Mouse (Mus musculus): ENCODE data around the gene Col1a1. TPM values are rescaled to one million over a fixed set of nuclear protein-coding genes. Genes with fewer than 3 reads are reported as not detected.

The Col1a1 gene
- total RNA-seq (2012; rRNA removed), result 0.13 TPM in 2 replicates
- not detected in 2 replicates for total RNA-seq (2014; rRNA removed)
- 0.11 and 0.16 TPM in 2 replicates for polyA plus RNA-seq (2012; ENCODE audit: insufficient read length, low read depth)

GRCm38 (mm10) chr11:94936045-94936444, at the start of gene Col1a1:
Col1a1 (plus strand) TSS chr11:94936224.
- in situ Hi-C loops (cut with MboI; ENCODE audit: low pct_ligation_motif_present, low pct_unique_long_range_greater_than_20kb, low sequenced_read_pairs) (loop anchor here (5.0 to 10.0 kb wide), 3 partner anchors 36 to 201 kb away; no protein-coding TSS in a partner anchor), dilution Hi-C loops (cut with MboI; ENCODE audit: extremely low pct_ligation_motif_present, extremely low pct_unique_long_range_greater_than_20kb, low sequenced_read_pairs) (no loop called here)
- H3K27me3 ChIP-seq (replicated peaks), result peaks cover 94% of the 10 kb centered on the region

GRCm38 (mm10) chr11:94891155-94891554, 44.9 kb upstream of the Col1a1 start:
- dilution Hi-C loops (cut with MboI; ENCODE audit: extremely low pct_ligation_motif_present, extremely low pct_unique_long_range_greater_than_20kb, low sequenced_read_pairs) (no loop called here), in situ Hi-C loops (cut with MboI; ENCODE audit: low pct_ligation_motif_present, low pct_unique_long_range_greater_than_20kb, low sequenced_read_pairs) (no loop called here)
- TF ChIP-seq ZMIZ1 (IDR thresholded peaks at IDR 0.05; ENCODE audit: low read depth, low read length) (no peak), SMC3 (IDR thresholded peaks at IDR 0.05; ENCODE audit: low read depth, low read length) (no peak), HCFC1 (IDR thresholded peaks at IDR 0.05; ENCODE audit: low read depth, low read length) (no peak), SIN3A (IDR thresholded peaks at IDR 0.05; ENCODE audit: low read length) (no peak), TBP (conservative IDR thresholded peaks at IDR 0.05; ENCODE audit: low read depth, low read length) (no peak), NELFE (IDR thresholded peaks at IDR 0.05; ENCODE audit: low read depth, low read length) (no peak), USF2 (conservative IDR thresholded peaks at IDR 0.05; ENCODE audit: low read depth, low read length) (no peak), JUN (IDR thresholded peaks at IDR 0.05; ENCODE audit: insufficient read depth, low read depth, low read length) (no peak), NRF1 (IDR thresholded peaks at IDR 0.05; ENCODE audit: low read depth, low read length) (no peak), ZNF384 (IDR thresholded peaks at IDR 0.05; ENCODE audit: low read depth, low read length) (no peak), EP300 (IDR thresholded peaks at IDR 0.05; ENCODE audit: low read length) (no peak), GABPA (IDR thresholded peaks at IDR 0.05; ENCODE audit: insufficient replicate concordance, low read depth, low read length) (no peak), MAFK (IDR thresholded peaks at IDR 0.05; ENCODE audit: insufficient replicate concordance, low read length) (no peak), POLR2A (IDR thresholded peaks at IDR 0.05; ENCODE audit: low read depth, low read length) (no peak), BHLHE40 (IDR thresholded peaks at IDR 0.05; ENCODE audit: low read depth, low read length) (no peak), PAX5 (IDR thresholded peaks at IDR 0.05; ENCODE audit: low read length) (no peak)
- no peak overlapping the region for H3K27ac ChIP-seq (ENCODE audit: insufficient read depth, low read depth)
- H3K4me2 ChIP-seq (ENCODE audit: insufficient read depth, low read depth, poor library complexity, severe bottlenecking), result no peak overlapping the region
- peaks cover 78% of the 10 kb centered on the region for H3K27me3 ChIP-seq (replicated peaks)
- no peak for DNase-seq (ENCODE audit: extremely low read depth)
- peaks cover 5% of the 10 kb centered on the region for H3K9me3 ChIP-seq (replicated peaks; ENCODE audit: low read length)
- H3K79me2 ChIP-seq (replicated peaks; ENCODE audit: control insufficient read depth, extremely low read depth, insufficient read depth, poor library complexity, severe bottlenecking), result no peaks in the 10 kb centered on the region
- H3K36me3 ChIP-seq (replicated peaks in 1 of 2; ENCODE audit: control insufficient read depth in 1 of 2, insufficient read depth in 1 of 2, low read length in 1 of 2), result no peaks in the 10 kb centered on the region
- H3K4me3 ChIP-seq (replicated peaks in 1 of 3; ENCODE audit: low read depth in 2 of 3, low read length in 2 of 3, poor library complexity in 1 of 3), result no peak overlapping the region
- no peak overlapping the region for H3K9ac ChIP-seq (ENCODE audit: insufficient read depth, low read depth)
- H3K4me1 ChIP-seq (ENCODE audit: control insufficient read depth in 1 of 2, insufficient read depth in 2 of 2), result no peaks in the 10 kb centered on the region

More at GRCm38 (mm10) chr11:94936045-94936444, at the start of gene Col1a1:
- no peak for DNase-seq (ENCODE audit: extremely low read depth)
- H3K4me3 ChIP-seq (replicated peaks in 1 of 3; ENCODE audit: low read depth in 2 of 3, low read length in 2 of 3, poor library complexity in 1 of 3), result no peak within 1 kb of the TSS
- no peak for TF ChIP-seq ZC3H11A (IDR thresholded peaks at IDR 0.05; ENCODE audit: low read depth, low read length)
- TF ChIP-seq EP300 (IDR thresholded peaks at IDR 0.05; ENCODE audit: low read length), result no peak
- TF ChIP-seq E2F4 (IDR thresholded peaks at IDR 0.05; ENCODE audit: insufficient replicate concordance, low read depth, low read length), result no peak
- TF ChIP-seq ZNF384 (IDR thresholded peaks at IDR 0.05; ENCODE audit: low read depth, low read length), result no peak
- TF ChIP-seq USF2 (conservative IDR thresholded peaks at IDR 0.05; ENCODE audit: low read depth, low read length), result no peak
- TF ChIP-seq GABPA (IDR thresholded peaks at IDR 0.05; ENCODE audit: insufficient replicate concordance, low read depth, low read length), result no peak
- no peak for TF ChIP-seq JUND (conservative IDR thresholded peaks at IDR 0.05; ENCODE audit: low read depth, low read length)
- TF ChIP-seq SMC3 (IDR thresholded peaks at IDR 0.05; ENCODE audit: low read depth, low read length), result no peak
- TF ChIP-seq HCFC1 (IDR thresholded peaks at IDR 0.05; ENCODE audit: low read depth, low read length), result no peak
- TF ChIP-seq CTCF (conservative IDR thresholded peaks at IDR 0.05 in 1 of 2, IDR thresholded peaks at IDR 0.05 in 1 of 2; ENCODE audit: low read depth in 2 of 2, low read length in 2 of 2), result no peak
- no peak for TF ChIP-seq MEF2A (IDR thresholded peaks at IDR 0.05; ENCODE audit: borderline replicate concordance, low read depth, low read length)
- TF ChIP-seq SIN3A (IDR thresholded peaks at IDR 0.05; ENCODE audit: low read length), result no peak
- H3K4me2 ChIP-seq (ENCODE audit: insufficient read depth, low read depth, poor library complexity, severe bottlenecking), result peak within 1 kb of the TSS; percentile 96
- no peaks in the 10 kb centered on the region for H3K9me3 ChIP-seq (replicated peaks; ENCODE audit: low read length)
- no peaks in the 10 kb centered on the region for H3K79me2 ChIP-seq (replicated peaks; ENCODE audit: control insufficient read depth, extremely low read depth, insufficient read depth, poor library complexity, severe bottlenecking)
- no peaks in the 10 kb centered on the region for H3K36me3 ChIP-seq (replicated peaks in 1 of 2; ENCODE audit: control insufficient read depth in 1 of 2, insufficient read depth in 1 of 2, low read length in 1 of 2)
- H3K27ac ChIP-seq (ENCODE audit: insufficient read depth, low read depth), result no peak within 1 kb of the TSS
- peaks cover 5 to 19% of the 10 kb centered on the region in 2 experiments for H3K4me1 ChIP-seq (ENCODE audit: control insufficient read depth in 1 of 2, insufficient read depth in 2 of 2)
- H3K9ac ChIP-seq (ENCODE audit: insufficient read depth, low read depth), result no peak within 1 kb of the TSS; the same call in 1 of the 2 replicates
